Mouse (Mus musculus) left cerebral cortex, adult 2 months (tissue): ENCODE results near the gene Olfr160. TPM values are rescaled to one million over a fixed set of nuclear protein-coding genes. Genes with fewer than 3 reads are reported as not detected.

Source experiments
- DNase-seq, 2 experiments: peaks; one replicate each; pipeline ENCODE4 v3.0.0; 2021 to 2022; ENCODE audit warnings: low spot score in 2 of 2, mixed read lengths in 1 of 2; ENCODE audit errors: extremely low spot score in 1 of 2
- H3K27ac ChIP-seq: fragments of 200-600 bp; 2 replicates; pipeline ENCODE4 v1.8.1; 2022
- H3K4me3 ChIP-seq: fragments of 200-600 bp; 2 replicates; pipeline ENCODE4 v1.8.1; 2022
- CTCF ChIP-seq: fragments of 200-600 bp; IDR thresholded peaks from 2 replicates; pipeline ENCODE4 v1.8.1; 2022; ENCODE audit warnings: antibody characterized with exemption, mild to moderate bottlenecking, moderate library complexity
- intact Hi-C: fragments of 180-260 bp; cut with DNase I; formaldehyde crosslinking; loops from one replicate; pipeline ENCODE4 v1.15.1; 2025
- long read RNA-seq, 2 experiments: library from polyadenylated mRNA; stranded (forward); transcript quantifications; one replicate each; pipeline ENCODE4 v2.0.0; 2021; ENCODE audit warnings: borderline mapping rate in 2 of 2
- total RNA-seq, 2 experiments: library from RNA; stranded (reverse); gene quantifications; 2 replicates each; pipeline ENCODE4 v1.2.3; 2021

Gene Olfr160
- total RNA-seq, result not detected
- long read RNA-seq, experiment 1, result 0 reads
- long read RNA-seq, experiment 2, result 0 reads

GRCm38 (mm10) chr9:37716150-37716549 lies at the start of gene Olfr160:
TSS of gene Olfr160 (minus strand) at chr9:37716250.
- no peak for DNase-seq
- H3K27ac ChIP-seq, result no peak within 1 kb of the TSS
- intact Hi-C loops, result no loop called here
- H3K4me3 ChIP-seq, result no peak within 1 kb of the TSS
- no peak for TF ChIP-seq CTCF

GRCm38 (mm10) chr9:37762541-37762940 lies 46.5 kb upstream of the Olfr160 start:
- intact Hi-C loops, result no loop called here
- DNase-seq, result no peak

GRCm38 (mm10) chr9:37761728-37762127 lies 45.7 kb upstream of the Olfr160 start:
- Histone ChIP-seq H3K4me3 (no peak overlapping the region), H3K27ac (no peak overlapping the region)
- TF ChIP-seq CTCF, result no peak
- DNase-seq, result no peak
- intact Hi-C loops, result no loop called here

More at GRCm38 (mm10) chr9:37762541-37762940, 46.5 kb upstream of the Olfr160 start:
- TF ChIP-seq CTCF, result no peak; the same call in 1 of the 2 replicates
- Histone ChIP-seq H3K4me3 (no peak overlapping the region), H3K27ac (no peak overlapping the region)

- H3K4me3 ChIP-seq, result no peak overlapping the region
- no peak for DNase-seq
- TF ChIP-seq CTCF, result no peak
- no peak overlapping the region for H3K27ac ChIP-seq
- intact Hi-C loops, result no loop called here
Measured at GRCm38 (mm10) chr9:37752006-37752405, 36.0 kb upstream of the Olfr160 start.

- DNase-seq, result no peak
- Histone ChIP-seq H3K4me3 (no peak overlapping the region), H3K27ac (no peak overlapping the region)
- intact Hi-C loops, result no loop called here
- no peak for TF ChIP-seq CTCF
Measured at GRCm38 (mm10) chr9:37751467-37751866, 35.4 kb upstream of the Olfr160 start.

GRCm38 (mm10) chr9:37750319-37751075 lies 34.4 kb upstream of the Olfr160 start:
- intact Hi-C loops, result no loop called here
- H3K4me3 ChIP-seq, result no peak overlapping the region
- peak; percentile 16 to 21 for DNase-seq
- no peak for TF ChIP-seq CTCF
- peak overlapping the region; percentile 40; the same call in 1 of the 2 replicates for H3K27ac ChIP-seq

- intact Hi-C loops, result no loop called here
- no peak for TF ChIP-seq CTCF
- no peak for DNase-seq
- Histone ChIP-seq H3K4me3 (no peak within 1 kb of the TSS), H3K27ac (no peak within 1 kb of the TSS)
Measured at GRCm38 (mm10) chr9:37744806-37745205, 28.8 kb upstream of the Olfr160 start, which contains the start of gene Olfr874. TSS of gene Olfr874 (plus strand) at chr9:37745106.

GRCm38 (mm10) chr9:37734310-37734709 lies 18.3 kb upstream of the Olfr160 start:
- Histone ChIP-seq H3K27ac (no peak overlapping the region), H3K4me3 (no peak overlapping the region)
- DNase-seq, result no peak
- intact Hi-C loops, result no loop called here
- TF ChIP-seq CTCF, result no peak

GRCm38 (mm10) chr9:37689970-37690686 lies 25.9 kb downstream of the Olfr160 start:
- H3K27ac ChIP-seq, result no peak overlapping the region
- DNase-seq, result no peak
- peak; percentile 67 for TF ChIP-seq CTCF
- intact Hi-C loops, result loop anchor here (2.0 kb wide), 1 partner anchor 243 kb away; no protein-coding TSS in a partner anchor
- H3K4me3 ChIP-seq, result no peak overlapping the region

- intact Hi-C loops, result no loop called here
- DNase-seq, result no peak
- TF ChIP-seq CTCF, result no peak; the same call in none of the 2 replicates
- Histone ChIP-seq H3K4me3 (no peak overlapping the region), H3K27ac (0 out of 2 replicates have a peak overlapping the region, but pooled peaks have one; percentile 24)
Measured at GRCm38 (mm10) chr9:37687941-37688303, 28.1 kb downstream of the Olfr160 start.

- intact Hi-C loops, result no loop called here
- no peak for DNase-seq
- no peak for TF ChIP-seq CTCF
- no peak overlapping the region for H3K4me3 ChIP-seq
- H3K27ac ChIP-seq, result peak overlapping the region; percentile 24; the same call in 1 of the 2 replicates
Measured at GRCm38 (mm10) chr9:37687288-37687940, 28.6 kb downstream of the Olfr160 start.

GRCm38 (mm10) chr9:37681123-37681522 lies 34.9 kb downstream of the Olfr160 start:
- no peak for DNase-seq
- no peak for TF ChIP-seq CTCF
- Histone ChIP-seq H3K4me3 (no peak overlapping the region), H3K27ac (peak overlapping the region; percentile 72)
- intact Hi-C loops, result no loop called here
